Mouse (Mus musculus) embryonic fibroblast, embryonic 13.5 days (primary cell): Measurements from ENCODE around the gene Tas2r113. TPM values are rescaled to one million over a fixed set of nuclear protein-coding genes. Genes with fewer than 3 reads are reported as not detected.
"Not testable (repeated sequence)": the region's sequence is repeated elsewhere in the genome, so short reads cannot be mapped to it uniquely, and the experiment has no call there.

ENCODE experiments used
- H3K27ac ChIP-seq: 2 replicates; pipeline ENCODE4 v1.5.1; 2012; ENCODE audit warnings: low read length, control low read depth, inconsistent platforms; ENCODE audit not compliant: insufficient read depth
- H3K4me1 ChIP-seq: 2 replicates; pipeline ENCODE4 v1.6.1; 2011; ENCODE audit warnings: low read length; ENCODE audit not compliant: control insufficient read depth, insufficient read depth
- H3K4me3 ChIP-seq: 2 replicates; pipeline ENCODE4 v1.5.1; 2011; ENCODE audit warnings: mild to moderate bottlenecking, control low read depth, low read length; ENCODE audit not compliant: insufficient read depth
- CTCF ChIP-seq: IDR thresholded peaks from 2 replicates; pipeline ENCODE4 v1.5.1; 2011; ENCODE audit warnings: mild to moderate bottlenecking, control low read depth, low read length, moderate library complexity, borderline replicate concordance; ENCODE audit not compliant: insufficient read depth
- POLR2A ChIP-seq: IDR thresholded peaks from 2 replicates; pipeline ENCODE4 v1.6.1; 2011; ENCODE audit warnings: low read depth, mild to moderate bottlenecking, control low read depth, low read length, moderate library complexity
- polyA plus RNA-seq: library from polyadenylated mRNA; stranded (reverse); fragments of >200 nt; gene quantifications from 2 replicates; pipeline ENCODE4 v1.2.4, GENCODE M21; 2011; ENCODE audit warnings: low read depth; ENCODE audit not compliant: missing spikeins, insufficient read length

The Tas2r113 gene
- polyA plus RNA-seq, result not detected in 2 replicates

DNA sequence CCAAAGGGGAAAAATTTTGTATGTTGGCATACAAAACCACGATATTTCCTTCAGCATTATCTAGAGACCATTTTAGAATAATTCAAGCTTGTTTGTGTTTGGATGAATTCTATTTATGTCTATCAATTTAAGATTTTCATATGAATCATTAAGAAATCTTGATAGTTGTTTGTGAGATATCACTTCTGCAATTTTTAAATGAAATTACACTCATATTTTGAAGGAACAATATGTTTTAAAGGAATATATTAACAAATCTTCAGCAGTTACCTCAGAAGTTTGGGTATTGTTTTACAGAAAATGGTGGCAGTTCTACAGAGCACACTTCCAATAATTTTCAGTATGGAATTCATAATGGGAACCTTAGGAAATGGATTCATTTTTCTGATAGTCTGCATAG is at the start of gene Tas2r113:
Gene Tas2r113 (plus strand): TSS at position 301 of the 400 bp plus-strand sequence.
- no peak within 1 kb of the TSS for H3K27ac ChIP-seq
- H3K4me1 ChIP-seq, result no peaks in the 10 kb centered on the region
- no peak within 1 kb of the TSS for H3K4me3 ChIP-seq
- TF ChIP-seq POLR2A (no peak), CTCF (no peak)

DNA sequence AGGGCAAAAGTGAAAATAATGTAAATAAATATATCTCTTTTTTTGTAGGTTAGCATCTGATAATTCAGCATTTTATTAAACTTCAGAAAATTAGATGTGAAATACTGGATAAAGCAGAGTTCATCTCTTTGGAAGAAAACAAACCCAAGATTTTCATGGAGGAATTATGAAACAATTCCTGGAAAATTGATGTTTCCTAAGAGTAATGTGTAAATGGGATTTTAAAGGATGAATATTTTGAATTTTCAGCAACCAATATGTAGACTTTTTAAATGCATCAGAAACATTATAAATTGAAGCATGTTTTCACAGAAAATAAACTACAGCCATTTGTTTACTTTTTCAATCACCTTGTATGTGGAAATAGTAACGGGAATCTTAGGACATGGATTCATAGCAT is 46.0 kb upstream of the Tas2r113 start, which contains the start of gene Tas2r123:
Gene Tas2r123 (plus strand): TSS at position 301 of the 400 bp plus-strand sequence.
- TF ChIP-seq CTCF, result no peak
- TF ChIP-seq POLR2A, result no peak
- H3K4me3 ChIP-seq, result no peak within 1 kb of the TSS
- no peaks in the 10 kb centered on the region for H3K4me1 ChIP-seq
- no peak within 1 kb of the TSS for H3K27ac ChIP-seq

DNA sequence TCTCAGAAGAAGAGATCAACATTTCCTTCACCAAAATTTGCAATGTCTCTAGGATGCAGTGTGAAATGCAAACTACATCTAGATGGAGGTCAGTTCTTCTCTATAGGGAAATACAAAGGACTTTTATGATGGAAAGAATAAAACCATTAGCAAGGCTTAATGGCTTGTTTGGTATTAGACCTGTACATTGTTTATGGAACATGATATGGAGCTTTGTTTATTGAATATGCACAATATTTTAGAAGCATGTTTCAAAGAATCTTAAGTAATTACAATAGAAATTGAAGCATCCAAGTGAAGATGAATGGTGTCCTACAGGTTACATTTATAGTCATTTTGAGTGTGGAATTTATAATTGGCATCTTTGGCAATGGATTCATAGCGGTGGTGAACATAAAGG is 37.7 kb upstream of the Tas2r113 start, which contains the start of gene Tas2r116:
Gene Tas2r116 (plus strand): TSS at position 301 of the 400 bp plus-strand sequence.
- no peak within 1 kb of the TSS for H3K4me3 ChIP-seq
- no peak within 1 kb of the TSS for H3K27ac ChIP-seq
- TF ChIP-seq POLR2A (no peak), CTCF (no peak)
- no peaks in the 10 kb centered on the region for H3K4me1 ChIP-seq

DNA sequence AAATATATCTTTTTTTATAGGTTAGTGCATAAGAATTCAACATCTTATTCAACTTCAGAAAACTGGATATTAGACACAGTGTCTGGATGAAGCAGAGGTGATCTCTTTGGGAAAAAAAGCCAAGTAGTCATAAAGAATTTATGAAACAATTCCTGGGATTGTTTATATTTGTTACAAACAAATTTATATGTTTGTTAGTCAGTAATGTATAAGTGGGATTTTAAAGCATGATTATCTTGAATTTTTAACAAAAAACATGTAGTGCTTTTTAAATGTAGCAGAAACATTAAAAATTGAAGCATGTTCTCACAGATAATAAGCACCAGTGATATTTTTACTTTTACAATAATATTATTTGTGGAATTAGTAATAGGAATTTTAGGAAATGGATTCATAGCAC is 25.1 kb upstream of the Tas2r113 start, which contains the start of gene Tas2r110:
Gene Tas2r110 (plus strand): TSS at position 301 of the 400 bp plus-strand sequence.
- H3K27ac ChIP-seq, result no peak within 1 kb of the TSS
- no peak within 1 kb of the TSS for H3K4me3 ChIP-seq
- H3K4me1 ChIP-seq, result no peaks in the 10 kb centered on the region
- no peak for TF ChIP-seq POLR2A
- no peak for TF ChIP-seq CTCF

DNA sequence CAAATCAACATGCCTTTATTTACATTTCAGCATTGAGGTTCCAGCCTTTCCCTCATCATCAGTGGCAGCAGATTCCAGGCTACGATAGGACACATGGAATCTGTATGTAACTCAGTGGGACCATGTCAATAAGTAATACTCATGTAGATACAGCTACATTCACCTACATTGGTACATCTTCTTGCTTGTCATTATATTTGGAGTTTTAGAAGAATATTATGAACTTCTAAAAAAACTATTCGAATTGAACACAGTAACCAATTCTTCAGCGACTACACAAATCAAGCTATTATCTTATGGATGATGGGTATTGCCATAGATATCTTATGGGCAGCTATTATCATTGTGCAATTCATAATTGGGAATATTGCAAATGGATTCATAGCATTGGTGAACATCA is 16.5 kb downstream of the Tas2r113 start, which contains the start of gene Tas2r125:
Gene Tas2r125 (plus strand): TSS at position 301 of the 400 bp plus-strand sequence.
- Histone ChIP-seq H3K27ac (no peak within 1 kb of the TSS), H3K4me3 (no peak within 1 kb of the TSS), H3K4me1 (no peaks in the 10 kb centered on the region)
- TF ChIP-seq CTCF (no peak), POLR2A (no peak)

DNA sequence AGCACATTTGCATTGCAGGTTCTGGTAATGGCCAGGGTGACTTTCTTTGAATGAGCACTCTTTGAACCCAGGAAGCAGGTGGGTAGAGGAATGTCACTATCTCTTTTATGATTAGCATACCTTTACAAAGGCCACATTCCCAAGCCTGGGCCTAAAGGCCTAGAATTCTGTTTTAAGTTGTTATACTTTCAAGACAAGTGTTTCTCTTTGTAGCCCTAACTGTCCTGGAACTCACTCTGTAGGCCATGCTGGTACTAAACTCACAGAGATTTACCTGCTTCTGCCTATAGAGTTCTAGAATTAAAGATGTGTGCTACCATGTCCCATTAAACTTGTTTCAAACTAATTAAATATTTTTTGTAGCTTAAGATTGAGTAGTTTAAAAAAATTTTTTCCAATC is 48.6 kb downstream of the Tas2r113 start:
- not testable (repeated sequence) for H3K4me3 ChIP-seq, H3K4me1 ChIP-seq, H3K27ac ChIP-seq

Other genes with a start within 250 kb of the Tas2r113 start
- gene A630073D07Rik, start 241.5 kb upstream of the Tas2r113 start, polyA plus RNA-seq, result not detected in 2 replicates
- not detected in 2 replicates for gene Tas2r120, start 236.1 kb upstream of the Tas2r113 start, polyA plus RNA-seq
- gene Tas2r121, start 192.0 kb upstream of the Tas2r113 start, polyA plus RNA-seq, result not detected in 2 replicates
- gene Tas2r122, start 181.1 kb upstream of the Tas2r113 start, polyA plus RNA-seq, result not detected in 2 replicates
- not detected in 2 replicates for gene Tas2r115, start 155.0 kb upstream of the Tas2r113 start, polyA plus RNA-seq
- not detected in 2 replicates for gene Tas2r124, start 138.3 kb upstream of the Tas2r113 start, polyA plus RNA-seq
- not detected in 2 replicates for gene Tas2r102, start 130.9 kb upstream of the Tas2r113 start, polyA plus RNA-seq
- not detected in 2 replicates for gene Tas2r136, start 114.8 kb upstream of the Tas2r113 start, polyA plus RNA-seq
- gene Tas2r117, start 90.2 kb upstream of the Tas2r113 start, polyA plus RNA-seq, result not detected in 2 replicates
- not detected in 2 replicates for gene Tas2r123, start 45.9 kb upstream of the Tas2r113 start, polyA plus RNA-seq
- gene Tas2r116, start 37.6 kb upstream of the Tas2r113 start, polyA plus RNA-seq, result not detected in 2 replicates
- gene Tas2r110, start 25.0 kb upstream of the Tas2r113 start, polyA plus RNA-seq, result not detected in 2 replicates
- gene Tas2r125, start 16.6 kb downstream of the Tas2r113 start, polyA plus RNA-seq, result not detected in 2 replicates
- gene Tas2r129, start 58.1 kb downstream of the Tas2r113 start, polyA plus RNA-seq, result not detected in 2 replicates
- gene Tas2r131, start 64.9 kb downstream of the Tas2r113 start, polyA plus RNA-seq, result not detected in 2 replicates
- not detected in 2 replicates for gene Tas2r109, start 88.0 kb downstream of the Tas2r113 start, polyA plus RNA-seq
- gene Tas2r103, start 144.1 kb downstream of the Tas2r113 start, polyA plus RNA-seq, result not detected in 2 replicates
- not detected in 2 replicates for gene Tas2r140, start 162.8 kb downstream of the Tas2r113 start, polyA plus RNA-seq
- 56.1 and 63.3 TPM in 2 replicates for gene Smim10l1, start 211.9 kb downstream of the Tas2r113 start, polyA plus RNA-seq